Mouse (Mus musculus): Measurements from ENCODE around the gene Lsm2.
A peak's percentile ranks its signal among the peaks of the same experiment; 100 is the strongest.
"Not testable (repeated sequence)": the region's sequence is repeated elsewhere in the genome, so short reads cannot be mapped to it uniquely, and the experiment has no call there.

The Lsm2 gene

GRCm38 (mm10) chr17:34981690-34982180 is at the start of gene Lsm2:
Gene Lsm2, plus strand, starts transcription at chr17:34981862.
- peak; percentile 87 for DNase-seq

DNA sequence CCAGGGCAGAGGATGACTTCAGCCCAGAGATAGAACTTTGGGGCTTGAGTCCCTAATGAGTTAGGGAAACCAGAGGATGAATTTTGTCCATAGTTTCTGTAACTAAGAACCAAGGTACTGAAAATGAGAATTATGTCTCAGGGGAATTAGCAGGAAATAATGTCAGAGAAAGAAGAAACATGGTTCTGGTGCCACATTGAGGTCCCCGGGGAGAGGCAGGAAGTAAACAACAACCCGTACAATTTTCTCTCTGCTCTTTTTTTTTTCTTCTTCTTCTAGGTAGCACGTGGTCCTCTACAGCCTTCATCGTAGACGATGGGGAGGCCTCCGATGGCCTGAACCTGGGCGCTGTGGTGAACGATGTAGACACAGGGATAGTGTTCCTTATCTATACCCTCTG is 49.4 kb upstream of the Lsm2 start:
- no peak for DNase-seq

DNA sequence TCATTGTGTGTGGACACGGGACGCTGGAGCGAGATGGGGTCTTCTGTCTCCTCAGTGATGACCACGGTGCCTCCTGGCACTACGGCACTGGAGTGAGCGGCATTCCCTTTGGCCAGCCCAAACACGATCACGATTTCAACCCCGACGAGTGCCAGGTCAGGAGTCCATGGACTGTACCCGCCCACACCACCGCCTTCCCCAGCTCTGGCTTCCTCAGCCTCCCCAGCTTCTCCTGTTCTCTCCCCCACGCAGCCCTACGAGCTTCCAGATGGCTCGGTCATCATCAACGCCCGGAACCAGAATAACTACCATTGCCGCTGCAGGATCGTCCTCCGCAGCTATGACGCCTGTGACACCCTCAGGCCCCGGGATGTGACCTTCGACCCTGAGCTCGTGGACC is 47.6 kb upstream of the Lsm2 start:
- no peak for DNase-seq

DNA sequence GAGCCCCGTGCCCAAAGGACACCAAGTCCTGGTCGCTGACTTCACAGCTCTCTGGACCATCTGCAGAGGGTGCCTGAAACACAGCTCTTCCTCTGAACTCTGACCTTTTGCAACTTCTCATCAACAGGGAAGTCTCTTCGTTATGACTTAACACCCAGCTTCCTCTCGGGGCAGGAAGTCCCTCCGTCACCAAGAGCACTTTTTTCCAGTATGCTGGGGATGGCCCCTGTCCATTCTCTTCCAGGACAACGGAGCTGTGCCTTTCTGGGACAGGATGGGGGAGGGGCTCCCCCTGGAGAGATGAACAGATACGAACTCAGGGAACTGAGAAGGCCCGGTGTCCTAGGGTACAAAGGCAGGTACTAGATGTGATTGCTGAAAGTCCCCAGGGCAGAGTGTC is 46.8 kb upstream of the Lsm2 start:
- no peak for DNase-seq

DNA sequence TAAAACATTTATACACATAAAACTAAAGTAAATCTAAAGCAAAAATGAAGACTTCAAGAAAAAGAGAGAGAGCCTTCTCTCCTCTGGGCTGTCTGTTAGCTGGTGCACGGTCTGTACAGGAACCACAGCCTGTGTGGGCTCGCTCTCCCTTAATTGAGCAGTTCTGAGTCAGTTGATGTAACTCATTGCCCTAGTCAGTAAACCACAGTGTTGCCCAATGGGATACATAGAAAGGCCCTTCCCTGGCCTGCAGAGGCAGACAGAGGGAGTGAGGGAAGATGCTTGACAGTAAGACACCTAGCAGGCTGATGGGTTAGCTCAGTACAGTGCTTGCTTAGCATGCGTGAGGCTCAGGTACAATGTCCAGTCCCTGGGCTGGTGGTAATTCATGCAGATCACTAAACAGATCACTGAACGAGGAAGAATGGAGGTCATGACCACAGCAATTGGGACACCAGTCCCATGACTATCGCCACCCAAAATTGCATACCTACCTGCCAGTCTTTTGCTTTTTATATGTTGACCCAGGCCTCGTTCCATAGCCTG is 43.6 kb upstream of the Lsm2 start:
- DNase-seq, result no peak

DNA sequence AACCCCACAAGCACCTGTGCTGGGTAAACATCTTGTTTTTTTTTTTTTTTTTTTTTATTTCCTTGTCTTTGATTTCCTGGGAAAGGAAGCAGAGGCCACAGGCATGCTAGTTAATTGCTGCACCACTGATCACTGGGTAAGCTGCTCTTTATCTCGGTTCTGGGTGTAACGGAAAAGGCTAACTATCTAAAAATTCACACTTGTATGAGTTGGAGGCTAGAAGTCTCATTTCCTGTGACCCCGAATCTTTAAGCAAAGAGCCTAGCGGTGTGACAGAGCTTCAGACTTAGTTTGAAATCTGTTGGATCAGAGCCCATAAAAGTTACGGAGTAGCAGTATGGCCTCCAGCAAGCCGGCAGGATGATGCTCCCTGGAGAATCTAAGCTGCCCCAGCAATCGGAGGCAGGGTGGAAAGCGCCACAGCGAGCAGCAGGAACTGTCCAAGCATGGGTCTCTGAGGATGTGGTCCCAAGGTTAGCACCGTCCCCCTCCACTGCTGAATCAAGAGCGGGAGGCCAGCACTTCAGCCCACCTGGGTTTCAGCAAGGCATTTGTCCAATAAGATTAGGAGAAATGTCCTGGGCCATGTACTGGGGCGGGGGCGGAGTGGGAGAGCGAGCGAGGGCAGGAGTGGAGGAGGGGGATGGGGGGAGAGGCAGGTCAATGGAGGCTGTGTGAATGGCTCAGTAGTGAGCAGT is 40.2 kb upstream of the Lsm2 start:
- DNase-seq, result no peak

GRCm38 (mm10) chr17:34943128-34943815 is 38.4 kb upstream of the Lsm2 start:
- no peak for DNase-seq

GRCm38 (mm10) chr17:34944362-34944761 is 37.3 kb upstream of the Lsm2 start:
- no peak for DNase-seq

GRCm38 (mm10) chr17:34946486-34947140 is 35.0 kb upstream of the Lsm2 start:
- no peak for DNase-seq

DNA sequence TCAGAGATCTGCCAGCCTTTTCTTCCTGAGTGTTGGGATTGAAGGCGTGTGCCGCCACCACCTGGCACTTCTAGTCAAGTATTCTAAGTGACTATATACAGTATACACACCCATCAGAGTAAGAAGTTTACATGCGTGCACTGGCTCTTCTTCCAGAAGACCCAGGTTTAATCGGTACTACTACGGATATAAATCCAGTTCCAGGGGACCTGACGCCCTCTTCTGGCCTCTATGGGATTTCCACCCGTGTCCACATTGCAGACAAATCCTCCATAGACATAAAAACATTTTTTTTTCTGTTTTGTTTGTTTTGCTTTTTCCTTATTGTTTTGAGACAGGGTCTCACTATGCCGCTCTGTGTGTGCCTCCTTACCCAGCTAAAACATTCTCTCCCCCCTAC is 34.1 kb upstream of the Lsm2 start:
- DNase-seq, result no peak

- DNase-seq, result not testable (repeated sequence)
Measured at GRCm38 (mm10) chr17:34948721-34949552, 32.7 kb upstream of the Lsm2 start.

- DNase-seq, result no peak
Measured at GRCm38 (mm10) chr17:34949553-34949969, 32.1 kb upstream of the Lsm2 start.

GRCm38 (mm10) chr17:34950514-34951455 is 30.9 kb upstream of the Lsm2 start:
- no peak for DNase-seq

DNA sequence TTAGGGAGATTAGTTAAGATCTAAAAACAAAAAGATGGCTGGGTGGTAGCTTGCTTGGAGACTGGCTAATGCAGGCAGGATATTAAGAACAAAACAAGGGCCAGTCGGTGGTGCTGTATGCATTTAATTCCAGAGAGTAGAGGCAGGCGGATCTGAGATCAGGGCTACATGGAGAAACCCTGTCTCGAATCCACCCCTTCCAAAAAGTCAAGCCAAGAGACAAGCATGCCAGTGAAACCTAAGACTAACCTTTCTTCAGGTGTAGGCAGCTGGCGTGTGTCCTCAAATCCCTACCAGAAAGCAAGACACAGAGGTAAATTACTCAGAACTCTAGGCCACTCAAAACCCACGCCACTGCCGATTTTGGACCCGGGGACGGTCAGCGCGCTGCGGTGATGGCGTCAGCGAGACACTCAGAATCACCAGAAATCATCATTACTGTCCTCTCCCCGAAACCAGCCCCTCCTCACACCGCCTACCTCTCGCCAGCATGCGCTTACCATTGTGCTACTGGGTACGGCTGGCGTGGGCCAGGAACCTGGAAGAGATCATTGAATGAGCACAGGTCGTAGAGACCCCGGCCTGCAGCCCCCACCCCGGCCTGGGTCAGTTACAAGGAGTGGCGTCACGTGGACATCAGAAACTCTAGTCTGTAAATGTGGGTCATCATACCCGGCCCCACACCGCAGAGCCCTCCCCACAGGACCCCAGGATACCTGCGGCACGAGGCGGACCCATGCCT is 29.9 kb upstream of the Lsm2 start:
- DNase-seq, result peak; percentile 58

GRCm38 (mm10) chr17:34952378-34953040 is 29.2 kb upstream of the Lsm2 start:
- DNase-seq, result peak; percentile 74

DNA sequence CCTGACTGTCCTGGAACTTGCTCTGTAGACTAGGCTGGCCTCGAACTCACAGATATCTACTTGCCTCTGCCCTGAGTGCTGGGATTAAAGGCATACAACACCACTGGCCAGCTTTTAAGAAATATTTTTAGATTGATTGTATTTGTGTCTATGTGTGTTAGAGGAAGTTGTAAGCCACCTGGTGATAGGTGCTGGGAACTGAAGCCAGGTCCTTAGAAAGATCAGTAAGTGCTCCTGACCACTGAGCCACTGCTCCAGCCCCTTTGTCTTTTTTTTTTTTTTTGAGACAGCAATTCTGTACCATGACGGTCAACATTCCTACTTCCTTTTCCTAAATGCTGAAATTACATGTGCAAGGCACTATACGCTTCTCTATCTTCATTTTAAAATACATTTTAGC is 28.4 kb upstream of the Lsm2 start:
- DNase-seq, result no peak

DNA sequence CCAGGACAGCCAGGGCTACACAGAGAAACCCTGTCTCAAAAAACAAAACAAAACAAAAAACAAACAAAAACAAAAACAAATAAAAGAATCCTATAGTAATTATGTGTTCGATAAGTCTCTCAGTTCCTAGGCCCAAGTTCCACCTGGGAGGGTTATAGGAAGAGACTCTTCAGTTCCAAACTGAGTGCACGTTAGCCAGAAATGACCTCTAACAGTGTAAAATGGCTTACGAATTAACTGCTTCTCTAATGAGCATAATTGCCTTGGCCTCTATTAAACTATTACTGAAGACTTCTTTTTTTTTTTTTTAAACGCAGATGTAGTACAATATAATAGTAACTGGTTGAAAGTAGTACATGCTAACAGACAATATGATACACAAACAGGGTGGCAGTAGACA is 27.8 kb upstream of the Lsm2 start:
- DNase-seq, result no peak

DNA sequence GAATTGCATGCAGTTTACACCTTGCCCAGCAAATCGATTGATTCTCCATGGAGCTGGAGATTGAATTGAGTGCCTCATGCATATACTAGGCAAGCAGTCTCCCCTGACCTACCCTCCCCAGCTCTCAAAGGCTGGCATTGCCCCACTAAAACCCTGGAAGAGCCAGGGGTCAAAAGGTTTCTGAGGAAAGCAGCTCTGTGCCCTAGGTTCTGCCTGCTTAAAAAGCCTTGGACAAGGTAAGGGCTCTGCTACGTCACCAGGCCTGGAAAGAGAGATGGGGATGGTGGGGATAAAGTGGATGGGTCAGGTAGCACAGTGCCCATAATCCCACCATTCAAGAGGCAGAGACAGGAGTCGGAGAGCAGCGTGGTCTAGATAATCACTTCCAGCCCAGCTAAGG is 26.8 kb upstream of the Lsm2 start:
- DNase-seq, result no peak

DNA sequence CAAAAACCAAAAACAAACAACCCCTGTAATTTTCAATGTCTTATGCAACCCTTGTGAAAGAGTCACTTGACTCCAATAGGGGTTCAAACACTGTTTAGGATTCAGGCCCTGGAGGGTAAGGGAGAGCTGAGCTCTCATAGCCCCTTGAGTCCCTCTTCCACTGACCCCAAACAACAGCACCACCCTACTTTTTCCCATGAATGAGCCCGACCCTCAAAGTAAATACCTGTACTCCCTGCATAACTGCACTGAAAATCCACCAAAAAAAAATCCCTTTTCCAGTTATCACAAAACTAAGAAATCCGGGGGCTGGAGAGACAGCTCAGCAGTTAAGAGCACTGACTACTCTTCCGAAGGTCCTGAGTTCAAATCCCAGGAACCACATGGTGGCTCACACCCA is 25.8 kb upstream of the Lsm2 start:
- DNase-seq, result no peak

DNA sequence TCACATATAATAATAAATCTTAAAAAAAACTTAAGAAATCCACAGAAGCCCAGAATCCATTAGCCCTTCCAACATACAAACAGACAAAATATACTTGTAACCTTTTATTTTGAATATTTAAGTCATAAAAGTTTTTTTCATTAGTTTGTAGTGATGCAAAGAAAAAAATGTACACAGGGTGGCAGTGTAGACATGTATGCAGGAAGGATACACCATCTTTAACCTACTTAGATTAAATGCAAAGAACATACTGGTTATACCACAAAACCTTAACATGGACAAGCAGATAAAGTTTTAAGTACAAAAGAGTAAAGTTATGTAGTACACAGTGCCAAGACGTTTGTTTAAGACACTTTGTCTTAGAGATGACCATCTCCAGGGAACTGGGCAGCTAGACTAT is 25.3 kb upstream of the Lsm2 start:
- no peak for DNase-seq
